Mouse (Mus musculus): Measurements from ENCODE around the gene Itsn2. TPM values are rescaled to one million over a fixed set of nuclear protein-coding genes. Genes with fewer than 3 reads are reported as not detected.
"Not testable (repeated sequence)": the region's sequence is repeated elsewhere in the genome, so short reads cannot be mapped to it uniquely, and the experiment has no call there.

Gene Itsn2
- polyA plus RNA-seq (2015; fragmentation: Nextera tagmentation; extraction: Ambion mirVana): 33.0 and 35.8 TPM in 2 replicates

DNA sequence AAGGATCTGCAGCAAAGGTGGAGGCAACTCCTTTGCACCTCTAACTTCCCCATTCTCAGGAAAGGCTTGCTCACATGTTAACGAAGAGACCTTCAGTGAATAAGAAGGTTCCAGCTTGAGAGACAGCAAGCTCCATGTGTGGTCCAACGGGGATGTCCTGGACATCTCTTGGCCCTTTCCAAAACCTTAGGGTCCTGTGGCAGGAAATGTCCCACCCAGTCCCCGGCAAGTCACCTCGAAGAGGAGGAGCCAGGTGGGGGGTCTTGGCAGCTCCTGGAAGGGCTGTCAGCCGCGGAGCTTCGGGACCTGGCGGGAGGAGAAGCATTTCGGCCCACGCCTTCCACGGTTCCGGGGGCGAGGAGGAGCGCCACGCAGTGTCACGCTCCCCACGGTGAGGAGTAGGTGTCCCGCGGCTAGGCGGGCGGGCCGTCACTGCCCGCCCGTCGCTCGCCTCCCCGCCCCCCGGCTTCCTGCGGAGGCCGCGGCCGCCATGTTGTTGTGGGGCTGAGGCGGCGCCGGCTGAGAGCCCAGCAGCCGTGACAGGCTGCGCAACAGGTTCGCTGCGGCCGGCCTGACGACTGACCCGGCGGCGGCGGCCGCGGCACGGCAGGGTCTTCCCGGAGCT is at the start of gene Itsn2, which contains the start of gene Gm3625:
Gene Itsn2, plus strand, starts transcription at position 98 of the 625 bp plus-strand sequence.
Gene Gm3625, minus strand, starts transcription at position 387 of the 625 bp plus-strand sequence.
- Histone ChIP-seq H3K27ac (peak within 1 kb of the TSS; percentile 61; the same call in 1 of the 2 replicates), H3K36me3 (no peaks in the 10 kb centered on the region), H3K4me2 (replicated peaks) (peak within 1 kb of the TSS; percentile 77), H3K4me1 (peaks cover 16% of the 10 kb centered on the region), H3K9me3 (no peaks in the 10 kb centered on the region), H3K9ac (peak within 1 kb of the TSS; percentile 86), H3K4me3 (peak within 1 kb of the TSS; percentile 88), H3K27me3 (no peaks in the 10 kb centered on the region)
- WGBS: under 1% methylated on average over 49 of the region's 49 CpGs
- ATAC-seq (ENCODE audit: low FRiP score, low read depth): peak; percentile 85

GRCm38 (mm10) chr12:4544400-4544919 is 48.0 kb upstream of the Itsn2 start:
- no peak for ATAC-seq (ENCODE audit: low FRiP score, low read depth)
- Histone ChIP-seq H3K4me1 (peaks cover 11% of the 10 kb centered on the region), H3K27ac (no peak overlapping the region), H3K4me3 (no peak overlapping the region), H3K27me3 (no peaks in the 10 kb centered on the region), H3K9ac (no peak overlapping the region), H3K9me3 (peaks cover 5% of the 10 kb centered on the region; the same call in 1 of the 2 replicates), H3K4me2 (replicated peaks) (no peak overlapping the region), H3K36me3 (no peaks in the 10 kb centered on the region)
- 91% methylated on average over 5 of the region's 5 CpGs for WGBS

- no peaks in the 10 kb centered on the region for H3K27me3 ChIP-seq
- H3K27ac ChIP-seq: no peak overlapping the region
- no peaks in the 10 kb centered on the region for H3K36me3 ChIP-seq
- H3K4me1 ChIP-seq: peaks cover 11% of the 10 kb centered on the region
- peaks cover 5% of the 10 kb centered on the region; the same call in 1 of the 2 replicates for H3K9me3 ChIP-seq
- no peak overlapping the region for H3K9ac ChIP-seq
- ATAC-seq (ENCODE audit: low FRiP score, low read depth): no peak
- no peak overlapping the region for H3K4me2 ChIP-seq (replicated peaks)
- no peak overlapping the region for H3K4me3 ChIP-seq
Measured at GRCm38 (mm10) chr12:4545425-4545824, 47.0 kb upstream of the Itsn2 start.

DNA sequence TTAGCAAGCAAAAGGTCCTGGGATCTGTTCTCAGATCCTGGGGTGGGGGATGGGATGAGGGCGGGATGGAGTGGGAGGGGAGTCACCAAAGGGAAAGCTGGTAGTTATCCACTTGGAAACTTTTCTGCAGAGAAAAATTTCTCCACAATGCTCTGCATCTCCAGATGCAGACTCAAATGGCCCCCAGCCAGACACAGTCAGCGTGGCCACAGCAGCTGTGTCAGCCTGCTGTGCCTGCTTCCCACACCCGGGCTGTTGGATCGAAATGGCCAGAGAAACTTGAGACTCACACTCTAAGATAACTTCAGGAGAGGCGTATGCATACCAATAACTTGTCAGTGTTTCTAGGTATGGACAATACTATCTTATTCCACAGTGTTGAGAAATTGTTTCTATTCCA is 45.9 kb upstream of the Itsn2 start:
- Histone ChIP-seq H3K4me2 (replicated peaks) (no peak overlapping the region), H3K9me3 (peaks cover 5% of the 10 kb centered on the region; the same call in 1 of the 2 replicates), H3K4me3 (no peak overlapping the region), H3K27me3 (no peaks in the 10 kb centered on the region), H3K27ac (no peak overlapping the region), H3K9ac (no peak overlapping the region), H3K4me1 (peaks cover 11% of the 10 kb centered on the region), H3K36me3 (no peaks in the 10 kb centered on the region)
- WGBS: 23% methylated on average over 5 of the region's 5 CpGs
- peak; percentile 55; the same call in 1 of the 2 replicates for ATAC-seq (ENCODE audit: low FRiP score, low read depth)

GRCm38 (mm10) chr12:4547557-4547956 is 44.9 kb upstream of the Itsn2 start:
- H3K9me3 ChIP-seq: peaks cover 5% of the 10 kb centered on the region; the same call in 1 of the 2 replicates
- no peaks in the 10 kb centered on the region for H3K27me3 ChIP-seq
- H3K27ac ChIP-seq: 0 out of 2 replicates have a peak overlapping the region, but pooled peaks have one; percentile 22
- H3K4me3 ChIP-seq: no peak overlapping the region
- H3K4me2 ChIP-seq (replicated peaks): 0 out of 2 replicates have a peak overlapping the region, but pooled peaks have one; percentile 11
- 55% methylated on average over 14 of the region's 14 CpGs for WGBS
- no peaks in the 10 kb centered on the region for H3K36me3 ChIP-seq
- H3K4me1 ChIP-seq: peaks cover 15% of the 10 kb centered on the region
- ATAC-seq (ENCODE audit: low FRiP score, low read depth): peak; percentile 52; the same call in 1 of the 2 replicates
- H3K9ac ChIP-seq: no peak overlapping the region

GRCm38 (mm10) chr12:4548053-4549013 is 44.1 kb upstream of the Itsn2 start:
- peak overlapping the region; percentile 27 for H3K4me3 ChIP-seq
- ATAC-seq (ENCODE audit: low FRiP score, low read depth): peak; percentile 74
- H3K4me2 ChIP-seq (replicated peaks): peak overlapping the region; percentile 58
- H3K4me1 ChIP-seq: peaks cover 15% of the 10 kb centered on the region
- 20% methylated on average over 18 of the region's 18 CpGs for WGBS
- no peaks in the 10 kb centered on the region for H3K27me3 ChIP-seq
- H3K27ac ChIP-seq: no peak overlapping the region; the same call in 1 of the 2 replicates
- H3K36me3 ChIP-seq: no peaks in the 10 kb centered on the region
- no peak overlapping the region for H3K9ac ChIP-seq
- peaks cover 5% of the 10 kb centered on the region; the same call in 1 of the 2 replicates for H3K9me3 ChIP-seq

DNA sequence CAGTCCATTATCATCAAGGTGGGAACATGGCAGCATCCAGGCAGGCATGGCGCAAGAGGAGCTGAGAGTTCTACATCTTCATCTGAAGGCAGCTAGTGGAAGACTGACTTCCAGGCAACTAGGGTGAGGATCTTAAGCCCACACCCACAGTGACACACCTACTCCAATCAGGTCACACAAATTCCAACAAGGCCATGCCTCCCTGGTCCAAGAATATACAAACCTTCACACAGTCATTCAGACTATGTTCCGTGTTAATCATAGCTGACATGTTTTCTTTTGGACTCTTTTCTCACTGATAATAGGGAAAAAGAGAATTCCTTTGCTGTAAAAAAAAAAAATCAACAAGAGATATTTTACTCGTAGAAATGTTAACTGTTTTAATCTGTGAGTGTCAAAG is 38.7 kb upstream of the Itsn2 start:
- H3K27me3 ChIP-seq; H3K9me3 ChIP-seq; ATAC-seq (ENCODE audit: low FRiP score, low read depth); H3K9ac ChIP-seq; H3K4me1 ChIP-seq; H3K36me3 ChIP-seq; H3K27ac ChIP-seq; H3K4me3 ChIP-seq; H3K4me2 ChIP-seq (replicated peaks): not testable (repeated sequence)
- 91% methylated on average over 3 of the region's 3 CpGs for WGBS

- Histone ChIP-seq H3K27ac (no peak overlapping the region), H3K27me3 (no peaks in the 10 kb centered on the region), H3K9ac (no peak overlapping the region), H3K4me1 (peaks cover 10% of the 10 kb centered on the region), H3K4me3 (no peak overlapping the region), H3K4me2 (replicated peaks) (no peak overlapping the region), H3K36me3 (no peaks in the 10 kb centered on the region), H3K9me3 (no peaks in the 10 kb centered on the region)
- WGBS: 78% methylated on average over 5 of the region's 6 CpGs
- no peak for ATAC-seq (ENCODE audit: low FRiP score, low read depth)
Measured at GRCm38 (mm10) chr12:4555451-4555850, 37.0 kb upstream of the Itsn2 start.

- Histone ChIP-seq H3K4me1 (peaks cover 8% of the 10 kb centered on the region), H3K9ac (no peak overlapping the region), H3K27me3 (no peaks in the 10 kb centered on the region), H3K4me3 (no peak overlapping the region), H3K27ac (no peak overlapping the region), H3K4me2 (replicated peaks) (no peak overlapping the region), H3K36me3 (no peaks in the 10 kb centered on the region), H3K9me3 (no peaks in the 10 kb centered on the region)
- ATAC-seq (ENCODE audit: low FRiP score, low read depth): no peak
- 84% methylated on average over 9 of the region's 9 CpGs for WGBS
Measured at GRCm38 (mm10) chr12:4556891-4557290, 35.5 kb upstream of the Itsn2 start.

- no peak overlapping the region for H3K4me2 ChIP-seq (replicated peaks)
- H3K4me1 ChIP-seq: peaks cover 6% of the 10 kb centered on the region
- H3K4me3 ChIP-seq: no peak overlapping the region
- no peak overlapping the region for H3K9ac ChIP-seq
- H3K27me3 ChIP-seq: no peaks in the 10 kb centered on the region
- H3K27ac ChIP-seq: no peak overlapping the region
- H3K36me3 ChIP-seq: no peaks in the 10 kb centered on the region
- WGBS: 64% methylated on average over 3 of the region's 3 CpGs
- no peaks in the 10 kb centered on the region for H3K9me3 ChIP-seq
- ATAC-seq (ENCODE audit: low FRiP score, low read depth): no peak
Measured at GRCm38 (mm10) chr12:4557436-4557835, 35.0 kb upstream of the Itsn2 start.

GRCm38 (mm10) chr12:4558013-4558412 is 34.4 kb upstream of the Itsn2 start:
- Histone ChIP-seq H3K4me2 (replicated peaks) (no peak overlapping the region), H3K4me3 (no peak overlapping the region), H3K9me3 (no peaks in the 10 kb centered on the region), H3K27ac (no peak overlapping the region), H3K27me3 (no peaks in the 10 kb centered on the region), H3K9ac (no peak overlapping the region), H3K36me3 (no peaks in the 10 kb centered on the region), H3K4me1 (peaks cover 6% of the 10 kb centered on the region)
- WGBS: 90% methylated on average over 3 of the region's 3 CpGs
- no peak for ATAC-seq (ENCODE audit: low FRiP score, low read depth)
